Mouse (Mus musculus): ENCODE data around the gene Cox14. TPM values are rescaled to one million over a fixed set of nuclear protein-coding genes. Genes with fewer than 3 reads are reported as not detected.

Cox14 gene
- polyA plus RNA-seq, 1 experiment, result 284 TPM

DNA sequence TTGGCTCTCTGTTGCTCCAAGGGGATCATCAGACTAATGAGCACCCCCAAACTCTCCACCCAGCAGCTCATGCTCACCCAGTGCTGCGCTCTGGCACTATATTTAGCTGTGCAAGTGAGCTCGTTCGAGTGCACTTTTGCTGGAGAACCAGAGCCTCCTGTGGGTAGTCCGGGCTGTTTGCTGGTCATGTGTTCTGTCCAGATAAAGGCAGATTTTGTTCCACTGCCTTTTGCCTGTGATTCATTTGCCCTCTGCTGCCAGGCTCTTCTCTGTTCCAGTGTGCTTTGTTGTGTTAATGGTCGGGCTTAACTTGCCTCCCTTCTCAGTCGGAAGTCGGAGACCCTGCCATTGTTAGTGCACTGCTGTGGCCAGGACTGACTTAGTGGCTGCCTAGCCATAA lies 20.5 kb upstream of the Cox14 start:
- TF ChIP-seq CTCF (IDR thresholded peaks at IDR 0.05; ENCODE audit: borderline replicate concordance, control insufficient read depth, extremely low read depth, insufficient read depth, low read length, poor library complexity) (no peak), POLR2A (IDR thresholded peaks at IDR 0.05; ENCODE audit: control insufficient read depth, extremely low read depth, insufficient read depth, low read length, poor library complexity) (no peak)
- Histone ChIP-seq H3K36me3 (ENCODE audit: control insufficient read depth, insufficient read depth, low read length) (peaks cover 37% of the 10 kb centered on the region), H3K27ac (ENCODE audit: control insufficient read depth, insufficient read depth, low read length) (no peak overlapping the region), H3K4me3 (ENCODE audit: control insufficient read depth, insufficient read depth, low read length) (no peak overlapping the region), H3K4me1 (replicated peaks; ENCODE audit: control insufficient read depth, insufficient read depth, low read length) (peaks cover 11% of the 10 kb centered on the region), H3K27me3 (ENCODE audit: control insufficient read depth, insufficient read depth, low read length) (no peaks in the 10 kb centered on the region)
- no peak for DNase-seq
- WGBS, result 93% methylated on average over 7 of the region's 7 CpGs

DNA sequence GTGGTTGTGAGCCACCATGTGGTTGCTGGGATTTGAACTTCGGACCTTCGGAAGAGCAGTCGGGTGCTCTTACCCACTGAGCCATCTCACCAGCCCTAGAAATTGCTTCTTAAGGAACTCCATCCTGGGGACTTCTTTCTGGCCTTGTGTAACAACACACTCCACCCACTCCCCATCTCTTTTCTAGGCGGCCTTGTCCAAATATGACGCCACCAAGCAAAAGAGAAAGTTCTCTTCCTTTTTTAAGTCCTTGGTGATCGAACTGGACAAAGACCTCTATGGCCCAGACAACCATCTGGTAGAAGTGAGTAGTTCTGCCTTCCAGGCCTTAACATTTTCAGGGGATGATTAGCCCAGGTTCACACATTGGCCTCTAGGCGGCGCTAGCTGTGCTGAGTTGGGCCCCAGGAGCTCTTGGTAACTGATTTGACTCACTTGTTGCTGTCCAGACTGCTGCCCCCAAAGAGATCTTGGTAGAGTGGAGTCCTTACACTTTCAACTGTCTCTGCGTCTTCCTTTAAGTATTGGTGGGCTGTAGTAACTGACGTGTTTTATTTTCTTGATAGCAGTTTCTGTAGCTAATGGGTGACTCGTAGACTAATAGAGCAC lies 19.9 kb upstream of the Cox14 start, which contains the start of gene Gm17349:
TSS of gene Gm17349 (minus strand) at position 51 of the 609 bp plus-strand sequence.
- peaks cover 43% of the 10 kb centered on the region for H3K36me3 ChIP-seq (ENCODE audit: control insufficient read depth, insufficient read depth, low read length)

DNA sequence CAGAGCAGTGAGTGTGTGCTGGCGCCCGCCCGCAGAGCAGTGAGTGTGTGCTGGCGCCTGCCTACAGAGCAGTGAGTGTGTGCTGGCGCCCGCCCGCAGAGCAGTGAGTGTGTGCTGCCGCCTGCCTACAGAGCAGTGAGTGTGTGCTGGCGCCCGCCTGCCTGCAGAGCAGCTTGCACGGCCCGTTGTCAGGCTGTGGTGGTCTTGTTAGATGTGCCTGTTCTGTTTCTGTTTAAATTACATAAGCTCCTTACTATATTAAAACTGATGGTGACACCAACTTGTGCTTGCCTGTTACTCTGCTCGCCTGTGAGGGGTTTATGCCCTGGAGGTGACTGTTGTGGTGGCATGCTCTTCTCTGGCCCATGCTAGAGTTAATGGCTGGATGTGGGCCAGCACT lies 17.2 kb upstream of the Cox14 start:
- Histone ChIP-seq H3K4me1 (replicated peaks; ENCODE audit: control insufficient read depth, insufficient read depth, low read length) (peaks cover 1% of the 10 kb centered on the region; the same call in 1 of the 2 replicates), H3K27ac (ENCODE audit: control insufficient read depth, insufficient read depth, low read length) (no peak overlapping the region), H3K27me3 (ENCODE audit: control insufficient read depth, insufficient read depth, low read length) (no peaks in the 10 kb centered on the region), H3K36me3 (ENCODE audit: control insufficient read depth, insufficient read depth, low read length) (peaks cover 66% of the 10 kb centered on the region), H3K4me3 (ENCODE audit: control insufficient read depth, insufficient read depth, low read length) (no peak overlapping the region)
- WGBS, result 98% methylated on average over 13 of the region's 13 CpGs
- DNase-seq, result no peak
- TF ChIP-seq CTCF (IDR thresholded peaks at IDR 0.05; ENCODE audit: borderline replicate concordance, control insufficient read depth, extremely low read depth, insufficient read depth, low read length, poor library complexity) (no peak), POLR2A (IDR thresholded peaks at IDR 0.05; ENCODE audit: control insufficient read depth, extremely low read depth, insufficient read depth, low read length, poor library complexity) (no peak)

More for the DNA sequence above, 19.9 kb upstream of the Cox14 start, which contains the start of gene Gm17349:
- TF ChIP-seq POLR2A (IDR thresholded peaks at IDR 0.05; ENCODE audit: control insufficient read depth, extremely low read depth, insufficient read depth, low read length, poor library complexity) (no peak), CTCF (IDR thresholded peaks at IDR 0.05; ENCODE audit: borderline replicate concordance, control insufficient read depth, extremely low read depth, insufficient read depth, low read length, poor library complexity) (no peak)
- Histone ChIP-seq H3K27ac (ENCODE audit: control insufficient read depth, insufficient read depth, low read length) (no peak within 1 kb of the TSS), H3K27me3 (ENCODE audit: control insufficient read depth, insufficient read depth, low read length) (no peaks in the 10 kb centered on the region), H3K4me1 (replicated peaks; ENCODE audit: control insufficient read depth, insufficient read depth, low read length) (peaks cover 11% of the 10 kb centered on the region), H3K4me3 (ENCODE audit: control insufficient read depth, insufficient read depth, low read length) (no peak within 1 kb of the TSS)
- DNase-seq, result peak; percentile 40
- WGBS, result 76% methylated on average over 11 of the region's 11 CpGs

DNA sequence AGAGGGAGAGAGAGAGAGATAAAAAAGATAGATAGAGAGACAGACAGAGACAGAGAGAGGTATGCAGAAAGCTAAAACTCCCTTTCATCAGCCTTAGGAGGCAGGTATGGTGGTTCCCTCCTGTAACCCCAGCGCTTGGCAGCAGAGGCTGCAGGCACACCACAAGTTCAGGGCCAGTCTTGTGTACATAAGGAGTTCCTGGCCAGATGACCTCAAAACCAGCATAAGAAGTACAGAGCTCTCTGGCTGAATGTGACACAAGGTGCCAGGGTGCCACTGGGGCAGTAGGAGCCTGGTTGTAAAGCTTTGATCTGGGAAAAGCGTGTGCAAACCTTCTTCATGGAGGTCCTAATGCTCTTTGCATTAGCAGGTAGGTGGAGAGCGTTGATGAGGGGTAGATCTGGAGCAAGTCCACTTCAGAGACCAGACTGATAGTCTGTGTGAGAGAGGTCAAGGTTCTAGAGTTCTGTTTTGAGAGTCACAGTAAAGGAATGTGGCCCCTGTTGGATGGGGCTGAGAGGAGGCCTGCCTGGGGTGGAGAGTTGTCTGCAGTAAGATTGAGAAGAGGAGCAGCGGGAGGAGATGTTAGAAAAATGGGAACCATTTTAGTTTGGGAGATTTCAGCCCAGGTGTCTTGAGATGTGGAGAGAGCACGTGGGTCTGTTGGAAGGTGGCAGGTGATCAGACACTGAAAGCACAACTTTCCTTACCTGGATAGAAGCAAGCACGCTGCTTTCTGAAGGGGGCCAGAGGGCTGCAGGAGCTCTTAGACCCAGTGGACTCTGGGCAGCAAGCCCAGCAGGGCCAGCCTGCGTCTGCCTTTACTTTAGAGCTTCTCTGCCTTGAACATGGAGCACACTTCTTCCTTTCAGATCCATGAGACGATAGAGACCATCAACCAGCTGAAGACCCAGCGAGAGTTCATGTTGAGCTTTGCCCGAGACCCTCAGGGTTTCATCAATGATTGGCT lies 14.9 kb upstream of the Cox14 start:
- Histone ChIP-seq H3K27me3 (ENCODE audit: control insufficient read depth, insufficient read depth, low read length) (no peaks in the 10 kb centered on the region), H3K27ac (ENCODE audit: control insufficient read depth, insufficient read depth, low read length) (no peak overlapping the region), H3K36me3 (ENCODE audit: control insufficient read depth, insufficient read depth, low read length) (peaks cover 63% of the 10 kb centered on the region), H3K4me1 (replicated peaks; ENCODE audit: control insufficient read depth, insufficient read depth, low read length) (no peaks in the 10 kb centered on the region), H3K4me3 (ENCODE audit: control insufficient read depth, insufficient read depth, low read length) (no peak overlapping the region)
- no peak for DNase-seq
- WGBS, result 97% methylated on average over 10 of the region's 10 CpGs
- TF ChIP-seq POLR2A (IDR thresholded peaks at IDR 0.05; ENCODE audit: control insufficient read depth, extremely low read depth, insufficient read depth, low read length, poor library complexity) (no peak), CTCF (IDR thresholded peaks at IDR 0.05; ENCODE audit: borderline replicate concordance, control insufficient read depth, extremely low read depth, insufficient read depth, low read length, poor library complexity) (no peak)

DNA sequence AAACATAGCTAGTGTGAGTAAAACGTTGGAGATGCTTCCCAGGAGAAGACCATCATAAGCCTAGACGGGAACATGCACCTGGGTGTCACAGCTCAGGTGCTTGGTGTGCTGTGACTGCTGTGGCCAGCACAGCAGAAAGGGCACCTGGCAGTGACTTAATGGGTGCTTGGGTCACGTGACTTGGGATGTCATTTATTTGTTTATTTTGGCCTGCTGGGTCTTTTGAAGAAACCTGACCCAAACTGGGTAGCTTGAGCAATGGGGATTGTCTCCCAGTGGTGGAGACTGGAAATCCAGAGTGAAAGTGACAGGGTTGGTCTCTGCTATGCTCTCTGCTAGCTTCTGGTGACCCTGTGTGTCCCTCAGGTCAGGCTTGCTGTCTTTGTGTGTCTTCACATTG lies 13.9 kb upstream of the Cox14 start:
- 94% methylated on average over 3 of the region's 3 CpGs for WGBS
- H3K4me1 ChIP-seq (replicated peaks; ENCODE audit: control insufficient read depth, insufficient read depth, low read length), result no peaks in the 10 kb centered on the region
- no peak for TF ChIP-seq POLR2A (IDR thresholded peaks at IDR 0.05; ENCODE audit: control insufficient read depth, extremely low read depth, insufficient read depth, low read length, poor library complexity)
- no peak for TF ChIP-seq CTCF (IDR thresholded peaks at IDR 0.05; ENCODE audit: borderline replicate concordance, control insufficient read depth, extremely low read depth, insufficient read depth, low read length, poor library complexity)
- DNase-seq, result no peak
- peaks cover 58% of the 10 kb centered on the region for H3K36me3 ChIP-seq (ENCODE audit: control insufficient read depth, insufficient read depth, low read length)
- no peak overlapping the region for H3K27ac ChIP-seq (ENCODE audit: control insufficient read depth, insufficient read depth, low read length)
- no peaks in the 10 kb centered on the region for H3K27me3 ChIP-seq (ENCODE audit: control insufficient read depth, insufficient read depth, low read length)
- no peak overlapping the region for H3K4me3 ChIP-seq (ENCODE audit: control insufficient read depth, insufficient read depth, low read length)

Data from thymus, adult 2 months (tissue).